Mouse (Mus musculus) urinary bladder, postnatal 14 days (tissue): ENCODE results near the gene P2ry14.
"Not testable (repeated sequence)": the region's sequence is repeated elsewhere in the genome, so short reads cannot be mapped to it uniquely, and the experiment has no call there.

Experiments used
- DNase-seq: peaks from one replicate; pipeline ENCODE4 v3.0.0; 2021; ENCODE audit warnings: low spot score

P2ry14 gene

GRCm38 (mm10) chr3:59104462-59104861 lies 49.0 kb downstream of the P2ry14 start:
- no peak for DNase-seq

GRCm38 (mm10) chr3:59102146-59102545 lies 51.3 kb downstream of the P2ry14 start:
- DNase-seq = no peak

- DNase-seq = no peak
These were observed 52.0 kb downstream of the P2ry14 start, which contains the start of gene Gpr171 for GRCm38 (mm10) chr3:59101218-59101986. TSS of gene Gpr171 (minus strand) at chr3:59101821.

- no peak for DNase-seq
These were observed 54.9 kb downstream of the P2ry14 start for GRCm38 (mm10) chr3:59098540-59098939.

GRCm38 (mm10) chr3:59097421-59097820 lies 56.0 kb downstream of the P2ry14 start:
- DNase-seq = no peak

- no peak for DNase-seq
These were observed 60.7 kb downstream of the P2ry14 start for GRCm38 (mm10) chr3:59092702-59093101.

- DNase-seq = no peak
These were observed 72.5 kb downstream of the P2ry14 start for GRCm38 (mm10) chr3:59080919-59081318.

- no peak for DNase-seq
These were observed 73.0 kb downstream of the P2ry14 start for GRCm38 (mm10) chr3:59080293-59080916.

- DNase-seq = peak; percentile 58
These were observed 74.1 kb downstream of the P2ry14 start for GRCm38 (mm10) chr3:59079327-59079726.

- DNase-seq = no peak
These were observed 74.8 kb downstream of the P2ry14 start for GRCm38 (mm10) chr3:59078585-59078984.

- no peak for DNase-seq
These were observed 76.1 kb downstream of the P2ry14 start for GRCm38 (mm10) chr3:59077278-59077677.

- DNase-seq = not testable (repeated sequence)
These were observed 84.3 kb downstream of the P2ry14 start for GRCm38 (mm10) chr3:59069071-59069470.

- no peak for DNase-seq
These were observed 86.7 kb downstream of the P2ry14 start for GRCm38 (mm10) chr3:59066558-59067294.

GRCm38 (mm10) chr3:59065937-59066336 lies 87.5 kb downstream of the P2ry14 start:
- DNase-seq = no peak
